Mouse (Mus musculus) stomach, embryonic 14.5 days (tissue): ENCODE data around the gene Rpusd3. TPM values are rescaled to one million over a fixed set of nuclear protein-coding genes. Genes with fewer than 3 reads are reported as not detected.

Source experiments
- ATAC-seq: fragments of 200-750 bp; cut with Nextera tagmentation; 2 replicates; pipeline ENCODE4 v1.8.0; 2017; ENCODE audit warnings: low read depth, moderate TSS enrichment; ENCODE audit not compliant: insufficient number of reproducible peaks, insufficient read depth, low FRiP score
- H3K27ac ChIP-seq: fragments of 300-500 bp; sonication (generic); 2 replicates; pipeline ENCODE4 v1.5.1; 2014; ENCODE audit warnings: mild to moderate bottlenecking, low read length, moderate library complexity, mixed read lengths
- H3K27me3 ChIP-seq: fragments of 300-500 bp; sonication (generic); 2 replicates; pipeline ENCODE4 v1.6.1; 2014; ENCODE audit warnings: low read length, control low read depth, mixed read lengths; ENCODE audit not compliant: control insufficient read depth, insufficient read depth
- H3K36me3 ChIP-seq: fragments of 300-500 bp; sonication (generic); 2 replicates; pipeline ENCODE4 v1.6.1; 2014; ENCODE audit warnings: mild to moderate bottlenecking, control low read depth, low read length, moderate library complexity, mixed read lengths; ENCODE audit not compliant: control insufficient read depth, insufficient read depth
- H3K4me1 ChIP-seq: fragments of 300-500 bp; sonication (generic); 2 replicates; pipeline ENCODE4 v1.6.1; 2014; ENCODE audit warnings: low read length, control low read depth, mixed read lengths; ENCODE audit not compliant: control insufficient read depth, insufficient read depth
- H3K4me2 ChIP-seq: fragments of 300-500 bp; sonication (generic); replicated peaks from 2 replicates; pipeline ENCODE4 v1.6.1; 2014; ENCODE audit warnings: low read depth, low read length, control low read depth
- H3K4me3 ChIP-seq: fragments of 300-500 bp; sonication (generic); 2 replicates; pipeline ENCODE4 v1.5.1; 2014; ENCODE audit warnings: low read depth, low read length, control low read depth
- H3K9ac ChIP-seq: fragments of 300-500 bp; sonication (generic); replicated peaks from 2 replicates; pipeline ENCODE4 v1.6.1; 2014; ENCODE audit warnings: low read depth, mild to moderate bottlenecking, control low read depth, low read length, moderate library complexity, mixed read lengths
- H3K9me3 ChIP-seq: fragments of 300-500 bp; sonication (generic); 2 replicates; pipeline ENCODE4 v1.6.1; 2016; ENCODE audit warnings: low read depth, low read length, control low read depth; ENCODE audit not compliant: control insufficient read depth
- WGBS: fragments of 180-500 bp; shearing (Covaris S2); extraction: QIAGEN DNeasy Blood & Tissue Kit; methylation state at CpG from one replicate; pipeline ENCODE4 v1.1.7; 2014; 5-methylcytosine and 5-hydroxymethylcytosine counted together
- polyA plus RNA-seq: library from polyadenylated mRNA; unstranded; fragments of >200 nt; fragmentation: Nextera tagmentation; extraction: Ambion mirVana; gene quantifications from 2 replicates; pipeline ENCODE4 v1.2.1, GENCODE M21; 2014

Gene Rpusd3
- polyA plus RNA-seq, 1 experiment from 2014 or later, result 20.2 TPM

GRCm38 (mm10) chr6:113377172-113377495 is 42.0 kb downstream of the Rpusd3 start:
- no peak for ATAC-seq
- H3K27me3 ChIP-seq, result no peaks in the 10 kb centered on the region
- WGBS, result 6% methylated on average over 7 of the region's 7 CpGs
- peak overlapping the region; percentile 52 for H3K4me2 ChIP-seq
- no peaks in the 10 kb centered on the region for H3K9me3 ChIP-seq
- H3K4me1 ChIP-seq, result peaks cover 7% of the 10 kb centered on the region; the same call in 1 of the 2 replicates
- peaks cover 40% of the 10 kb centered on the region for H3K36me3 ChIP-seq
- peak overlapping the region; percentile 95 for H3K27ac ChIP-seq
- H3K4me3 ChIP-seq, result peak overlapping the region; percentile 90
- peak overlapping the region; percentile 94 for H3K9ac ChIP-seq

DNA sequence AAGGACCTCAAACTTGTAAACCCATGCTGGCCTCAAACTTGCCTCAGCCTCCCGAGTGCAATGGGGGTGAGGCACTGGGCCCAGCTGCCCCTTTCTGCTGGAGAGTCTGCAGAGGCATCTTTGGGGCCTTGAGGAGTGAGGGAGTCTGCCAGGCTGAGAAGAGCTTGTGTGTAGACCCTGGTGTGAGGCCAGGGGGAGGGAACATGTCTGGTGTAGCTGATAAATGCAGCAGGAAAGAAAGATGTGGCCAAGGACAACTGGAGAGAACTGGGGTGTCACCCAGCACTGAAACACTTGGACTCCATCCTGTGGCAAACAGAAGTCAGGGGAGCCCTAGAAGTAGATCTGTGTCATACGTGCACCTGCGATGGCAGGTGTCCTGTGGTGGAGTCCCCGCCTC is 45.6 kb downstream of the Rpusd3 start:
- Histone ChIP-seq H3K4me1 (no peaks in the 10 kb centered on the region), H3K4me3 (no peak overlapping the region), H3K36me3 (peaks cover 49% of the 10 kb centered on the region), H3K27me3 (no peaks in the 10 kb centered on the region), H3K4me2 (no peak overlapping the region), H3K9ac (no peak overlapping the region), H3K9me3 (no peaks in the 10 kb centered on the region), H3K27ac (no peak overlapping the region)
- ATAC-seq, result no peak
- 94% methylated on average over 4 of the region's 4 CpGs for WGBS

- Histone ChIP-seq H3K27me3 (no peaks in the 10 kb centered on the region), H3K36me3 (peaks cover 56% of the 10 kb centered on the region), H3K4me2 (no peak overlapping the region), H3K4me1 (no peaks in the 10 kb centered on the region), H3K27ac (no peak overlapping the region), H3K4me3 (no peak overlapping the region), H3K9ac (no peak overlapping the region), H3K9me3 (no peaks in the 10 kb centered on the region)
- WGBS, result 94% methylated on average over 20 of the region's 20 CpGs
- ATAC-seq, result no peak
Observed at GRCm38 (mm10) chr6:113370194-113370929, 48.8 kb downstream of the Rpusd3 start.

GRCm38 (mm10) chr6:113368577-113368976 is 50.6 kb downstream of the Rpusd3 start:
- ATAC-seq, result no peak
- H3K9me3 ChIP-seq, result no peaks in the 10 kb centered on the region
- H3K4me1 ChIP-seq, result no peaks in the 10 kb centered on the region
- H3K27me3 ChIP-seq, result no peaks in the 10 kb centered on the region
- no peak overlapping the region for H3K9ac ChIP-seq
- WGBS, result 75% methylated on average over 5 of the region's 5 CpGs
- H3K4me3 ChIP-seq, result no peak overlapping the region
- H3K36me3 ChIP-seq, result peaks cover 45% of the 10 kb centered on the region
- no peak overlapping the region for H3K27ac ChIP-seq
- H3K4me2 ChIP-seq, result no peak overlapping the region

DNA sequence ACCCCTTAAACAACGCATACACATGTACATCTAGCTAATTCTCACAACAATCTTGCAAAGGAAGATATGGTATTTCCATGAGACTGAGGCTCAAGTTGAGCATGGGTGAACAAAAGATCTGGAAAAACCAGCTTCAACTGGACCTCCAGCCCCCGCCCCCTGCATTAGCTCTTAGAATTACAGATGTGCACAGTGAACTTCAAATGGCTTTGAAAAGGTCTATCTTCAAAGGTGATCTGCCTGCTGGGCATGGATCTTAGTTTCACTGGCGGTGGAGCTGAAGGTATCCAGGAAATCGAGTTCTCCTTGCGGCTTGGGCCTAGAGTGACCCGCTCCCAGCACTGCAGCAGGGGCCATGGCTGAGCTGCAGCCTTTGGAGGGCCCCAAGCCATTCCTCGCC is 51.0 kb downstream of the Rpusd3 start:
- Histone ChIP-seq H3K9ac (no peak overlapping the region), H3K27ac (no peak overlapping the region), H3K4me2 (no peak overlapping the region), H3K36me3 (peaks cover 40% of the 10 kb centered on the region), H3K27me3 (no peaks in the 10 kb centered on the region), H3K9me3 (no peaks in the 10 kb centered on the region), H3K4me3 (no peak overlapping the region), H3K4me1 (no peaks in the 10 kb centered on the region)
- no peak for ATAC-seq
- 89% methylated on average over 7 of the region's 7 CpGs for WGBS

DNA sequence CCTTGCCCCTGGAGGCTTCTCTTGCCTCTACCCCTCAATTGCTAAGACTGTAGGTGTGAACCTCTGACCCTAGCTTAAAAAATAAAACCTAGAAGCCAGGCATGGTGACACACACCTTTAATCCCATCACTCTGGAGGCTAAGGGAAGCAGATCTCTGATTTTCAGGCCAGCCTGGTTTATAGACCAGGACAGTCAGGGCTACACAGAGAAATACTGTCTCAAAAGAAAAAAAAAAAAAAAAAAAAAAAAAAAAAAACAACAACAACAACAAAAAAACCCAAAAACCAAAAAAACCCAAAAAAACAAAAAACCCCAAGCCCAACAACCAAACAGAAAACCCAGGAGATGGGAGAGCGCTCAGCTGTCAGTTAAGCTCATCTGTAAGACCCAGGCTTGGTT is 51.6 kb downstream of the Rpusd3 start:
- no peaks in the 10 kb centered on the region for H3K27me3 ChIP-seq
- no peak overlapping the region for H3K4me3 ChIP-seq
- ATAC-seq, result no peak
- no peak overlapping the region for H3K27ac ChIP-seq
- no peak overlapping the region for H3K4me2 ChIP-seq
- no peaks in the 10 kb centered on the region for H3K4me1 ChIP-seq
- peaks cover 38% of the 10 kb centered on the region for H3K36me3 ChIP-seq
- no peak overlapping the region for H3K9ac ChIP-seq
- no peaks in the 10 kb centered on the region for H3K9me3 ChIP-seq
- 100% methylated on average over 1 of the region's 1 CpGs for WGBS

GRCm38 (mm10) chr6:113366639-113367038 is 52.5 kb downstream of the Rpusd3 start:
- no peak overlapping the region for H3K4me2 ChIP-seq
- no peaks in the 10 kb centered on the region for H3K27me3 ChIP-seq
- H3K36me3 ChIP-seq, result peaks cover 30% of the 10 kb centered on the region
- ATAC-seq, result no peak
- no peak overlapping the region for H3K4me3 ChIP-seq
- H3K9ac ChIP-seq, result no peak overlapping the region
- WGBS, result 92% methylated on average over 6 of the region's 6 CpGs
- no peaks in the 10 kb centered on the region for H3K4me1 ChIP-seq
- H3K9me3 ChIP-seq, result no peaks in the 10 kb centered on the region
- no peak overlapping the region for H3K27ac ChIP-seq
